ENCODE assay signal across 8 mouse cellular contexts in genomic region chr11:116531371-116532191, GRCm38 (mm10). TPM values are rescaled to one million over a fixed set of nuclear protein-coding genes. Genes with fewer than 3 reads are reported as not detected.
DNase-seq lines count a peak whose midpoint lies in the region; ATAC-seq and TF ChIP-seq lines count a peak whose summit lies in the region.

No protein-coding gene starts in this region.

- no peak for TF ChIP-seq POLR2A in olfactory bulb, adult 2 months (IDR thresholded peaks at IDR 0.05; ENCODE audit: insufficient read depth, low read depth, low read length)
- TF ChIP-seq POLR2A in thymus, adult 2 months (IDR thresholded peaks at IDR 0.05; ENCODE audit: control insufficient read depth, extremely low read depth, insufficient read depth, low read length, poor library complexity): no peak

- H3K4me1 ChIP-seq in erythroblast, embryonic 14.5 days (ENCODE audit: control insufficient read depth): peaks cover 82% of the 10 kb centered on the region
- H3K4me1 ChIP-seq in E14TG2a.4 (replicated peaks; ENCODE audit: low read depth, low read length): peaks cover 66% of the 10 kb centered on the region
- H3K4me1 ChIP-seq in heart, embryonic 13.5 days: peaks cover 46% of the 10 kb centered on the region
- H3K4me1 ChIP-seq in limb, embryonic 15.5 days: peaks cover 37% of the 10 kb centered on the region
- H3K4me1 ChIP-seq in olfactory bulb, adult 2 months (ENCODE audit: control insufficient read depth, insufficient read depth, low read length): peaks cover 34% of the 10 kb centered on the region
- peaks cover 15% of the 10 kb centered on the region for H3K4me1 ChIP-seq in thymus, adult 2 months (replicated peaks; ENCODE audit: control insufficient read depth, insufficient read depth, low read length)

- DNase-seq in thymus, adult 2 months: no peak
- no peak for DNase-seq in T-cell, adult 2 months (ENCODE audit: low spot score)

- H3K9me3 ChIP-seq in erythroblast, embryonic 14.5 days (ENCODE audit: control insufficient read depth, low read length): no peaks in the 10 kb centered on the region
- H3K9me3 ChIP-seq in E14TG2a.4 (ENCODE audit: low read length): no peaks in the 10 kb centered on the region
- no peaks in the 10 kb centered on the region for H3K9me3 ChIP-seq in heart, embryonic 13.5 days
- no peaks in the 10 kb centered on the region for H3K9me3 ChIP-seq in limb, embryonic 15.5 days

- H3K27me3 ChIP-seq in erythroblast, embryonic 14.5 days (ENCODE audit: control insufficient read depth): peaks cover 45% of the 10 kb centered on the region
- H3K27me3 ChIP-seq in E14TG2a.4 (ENCODE audit: insufficient read depth, low read length): peaks cover 85% of the 10 kb centered on the region
- H3K27me3 ChIP-seq in heart, embryonic 13.5 days (replicated peaks): peaks cover 78% of the 10 kb centered on the region
- peaks cover 51% of the 10 kb centered on the region for H3K27me3 ChIP-seq in limb, embryonic 15.5 days
- H3K27me3 ChIP-seq in thymus, adult 2 months (ENCODE audit: control insufficient read depth, insufficient read depth, low read length): peaks cover 23% of the 10 kb centered on the region

- no peak for TF ChIP-seq CTCF in E14TG2a.4 (conservative IDR thresholded peaks at IDR 0.05; ENCODE audit: low read length)
- no peak for TF ChIP-seq CTCF in olfactory bulb, adult 2 months (IDR thresholded peaks at IDR 0.05; ENCODE audit: insufficient read depth, low read depth, low read length)
- TF ChIP-seq CTCF in thymus, adult 2 months (IDR thresholded peaks at IDR 0.05; ENCODE audit: borderline replicate concordance, control insufficient read depth, extremely low read depth, insufficient read depth, low read length, poor library complexity): no peak

- H3K36me3 ChIP-seq in erythroblast, embryonic 14.5 days (ENCODE audit: control insufficient read depth): peaks cover 36% of the 10 kb centered on the region
- H3K36me3 ChIP-seq in E14TG2a.4 (ENCODE audit: insufficient read depth, low read length): no peaks in the 10 kb centered on the region
- no peaks in the 10 kb centered on the region for H3K36me3 ChIP-seq in heart, embryonic 13.5 days
- H3K36me3 ChIP-seq in limb, embryonic 15.5 days: 0 out of 2 replicates have a peak, but pooled peaks cover 2% of the 10 kb centered on the region
- no peaks in the 10 kb centered on the region for H3K36me3 ChIP-seq in thymus, adult 2 months (ENCODE audit: control insufficient read depth, insufficient read depth, low read length)

- peak overlapping the region; percentile 100 for H3K4me2 ChIP-seq in heart, embryonic 13.5 days
- H3K4me2 ChIP-seq in limb, embryonic 15.5 days: peak overlapping the region; percentile 99

- H3K27ac ChIP-seq in heart, embryonic 13.5 days (replicated peaks): no peak overlapping the region
- H3K27ac ChIP-seq in limb, embryonic 15.5 days: no peak overlapping the region
- no peak overlapping the region; the same call in 1 of the 2 replicates for H3K27ac ChIP-seq in olfactory bulb, adult 2 months (ENCODE audit: insufficient read depth, low read depth, low read length)
- H3K27ac ChIP-seq in thymus, adult 2 months (ENCODE audit: control insufficient read depth, insufficient read depth, low read length): no peak overlapping the region

- no peak for ATAC-seq in erythroblast, adult 5-6 weeks (replicated peaks; ENCODE audit: low FRiP score, poor library complexity, severe bottlenecking)
- no peak for ATAC-seq in heart, embryonic 13.5 days (ENCODE audit: extremely low read depth, insufficient number of reproducible peaks, low FRiP score, low TSS enrichment)
- ATAC-seq in limb, embryonic 15.5 days (ENCODE audit: insufficient number of reproducible peaks, low FRiP score, low TSS enrichment, low read depth): no peak

- peak overlapping the region; percentile 80 for H3K9ac ChIP-seq in heart, embryonic 13.5 days
- H3K9ac ChIP-seq in limb, embryonic 15.5 days: 0 out of 2 replicates have a peak overlapping the region, but pooled peaks have one; percentile 37

- WGBS in heart, embryonic 13.5 days: 2% methylated on average over 48 of the region's 48 CpGs
- 2% methylated on average over 48 of the region's 48 CpGs for WGBS in limb, embryonic 15.5 days
- 2% methylated on average over 48 of the region's 48 CpGs for WGBS in olfactory bulb, adult 2 months
- 5% methylated on average over 48 of the region's 48 CpGs for WGBS in thymus, adult 2 months

- H3K4me3 ChIP-seq in erythroblast, embryonic 14.5 days (replicated peaks): peak overlapping the region; percentile 70
- peak overlapping the region; percentile 83 for H3K4me3 ChIP-seq in E14TG2a.4 (replicated peaks; ENCODE audit: low read length)
- peak overlapping the region; percentile 59 for H3K4me3 ChIP-seq in heart, embryonic 13.5 days
- peak overlapping the region; percentile 56 for H3K4me3 ChIP-seq in limb, embryonic 15.5 days
- peak overlapping the region; percentile 33 for H3K4me3 ChIP-seq in olfactory bulb, adult 2 months (ENCODE audit: insufficient read depth, low read depth, low read length)
- no peak overlapping the region for H3K4me3 ChIP-seq in thymus, adult 2 months (ENCODE audit: control insufficient read depth, insufficient read depth, low read length)

RNA-seq across cellular contexts. Expression of gene Sphk1, which starts 0.9 kb away (rescaled TPM):
- 13.6 and 14.3 TPM in 2 replicates for polyA plus RNA-seq in erythroblast, embryonic 14.5 days (2012)
- 14.2 and 15.9 TPM in 2 replicates for total RNA-seq in erythroblast, adult 5-6 weeks (2015; ENCODE audit: low replicate concordance)
- total RNA-seq in erythroblast, adult 5-6 weeks (2017; ENCODE audit: low replicate concordance): 45.3 and 46.3 TPM in 2 replicates
- 2.0 and 2.6 TPM in 2 replicates for polyA plus RNA-seq in heart, embryonic 13.5 days (2015; fragmentation: Nextera tagmentation; extraction: Ambion mirVana)
- 7.7 and 11.2 TPM in 2 replicates for polyA plus RNA-seq in limb, embryonic 15.5 days (2015; fragmentation: Nextera tagmentation; extraction: Ambion mirVana)
- not detected in 2 replicates for polyA plus RNA-seq in olfactory bulb, adult 2 months (2012; ENCODE audit: insufficient read depth, insufficient read length, low replicate concordance, missing spikeins)
- 12.9 and 15.7 TPM in 2 replicates for polyA plus RNA-seq in thymus, adult 2 months (2012; rRNA removed)

RNA-seq across cellular contexts. Expression of gene Prpsap1, which starts 37.6 kb away (rescaled TPM):
- polyA plus RNA-seq in erythroblast, embryonic 14.5 days (2012): 1.2 and 1.4 TPM in 2 replicates
- 9.8 and 11.1 TPM in 2 replicates for total RNA-seq in erythroblast, adult 5-6 weeks (2015; ENCODE audit: low replicate concordance)
- 9.2 and 14.1 TPM in 2 replicates for total RNA-seq in erythroblast, adult 5-6 weeks (2017; ENCODE audit: low replicate concordance)
- 90.2 and 102 TPM in 2 replicates for polyA plus RNA-seq in heart, embryonic 13.5 days (2015; fragmentation: Nextera tagmentation; extraction: Ambion mirVana)
- 134 and 138 TPM in 2 replicates for polyA plus RNA-seq in limb, embryonic 15.5 days (2015; fragmentation: Nextera tagmentation; extraction: Ambion mirVana)
- not detected in 2 replicates for polyA plus RNA-seq in olfactory bulb, adult 2 months (2012; ENCODE audit: insufficient read depth, insufficient read length, low replicate concordance, missing spikeins)
- 86.0 and 132 TPM in 2 replicates for polyA plus RNA-seq in thymus, adult 2 months (2012; rRNA removed)

RNA-seq across cellular contexts. Expression of gene Ube2o, which starts 49.7 kb away (rescaled TPM):
- polyA plus RNA-seq in erythroblast, embryonic 14.5 days (2012): 71.6 and 80.5 TPM in 2 replicates
- 473 and 508 TPM in 2 replicates for total RNA-seq in erythroblast, adult 5-6 weeks (2015; ENCODE audit: low replicate concordance)
- 800 and 935 TPM in 2 replicates for total RNA-seq in erythroblast, adult 5-6 weeks (2017; ENCODE audit: low replicate concordance)
- 7.9 and 8.3 TPM in 2 replicates for polyA plus RNA-seq in heart, embryonic 13.5 days (2015; fragmentation: Nextera tagmentation; extraction: Ambion mirVana)
- 9.7 and 10.1 TPM in 2 replicates for polyA plus RNA-seq in limb, embryonic 15.5 days (2015; fragmentation: Nextera tagmentation; extraction: Ambion mirVana)
- polyA plus RNA-seq in olfactory bulb, adult 2 months (2012; ENCODE audit: insufficient read depth, insufficient read length, low replicate concordance, missing spikeins): not detected in 2 replicates
- polyA plus RNA-seq in thymus, adult 2 months (2012; rRNA removed): 26.5 and 27.1 TPM in 2 replicates

RNA-seq across cellular contexts. Expression of gene Aanat, which starts 54.7 kb away (rescaled TPM):
- not detected in 2 replicates for polyA plus RNA-seq in erythroblast, embryonic 14.5 days (2012)
- not detected in 2 replicates for total RNA-seq in erythroblast, adult 5-6 weeks (2015; ENCODE audit: low replicate concordance)
- not detected in 2 replicates for total RNA-seq in erythroblast, adult 5-6 weeks (2017; ENCODE audit: low replicate concordance)
- not detected in 2 replicates for polyA plus RNA-seq in heart, embryonic 13.5 days (2015; fragmentation: Nextera tagmentation; extraction: Ambion mirVana)
- not detected in 2 replicates for polyA plus RNA-seq in limb, embryonic 15.5 days (2015; fragmentation: Nextera tagmentation; extraction: Ambion mirVana)
- not detected in 2 replicates for polyA plus RNA-seq in olfactory bulb, adult 2 months (2012; ENCODE audit: insufficient read depth, insufficient read length, low replicate concordance, missing spikeins)
- polyA plus RNA-seq in thymus, adult 2 months (2012; rRNA removed): not detected in 2 replicates
